Mouse (Mus musculus) bone marrow, adult 2 months (tissue): Measurements from ENCODE around the gene Lrrc1. TPM values are rescaled to one million over a fixed set of nuclear protein-coding genes. Genes with fewer than 3 reads are reported as not detected.

Source experiments
- H3K27ac ChIP-seq: fragments of 200-500 bp; 2 replicates; pipeline ENCODE4 v1.5.1; 2012; ENCODE audit warnings: low read depth, mild to moderate bottlenecking, control low read depth, inconsistent platforms, low read length; ENCODE audit not compliant: control insufficient read depth, poor library complexity, insufficient read depth
- H3K4me1 ChIP-seq: fragments of 200-500 bp; 2 replicates; pipeline ENCODE4 v1.6.1; 2011; ENCODE audit warnings: low read length; ENCODE audit not compliant: control insufficient read depth, insufficient read depth
- H3K4me3 ChIP-seq: fragments of 200-500 bp; replicated peaks from 2 replicates; pipeline ENCODE3; 2011; ENCODE audit warnings: mild to moderate bottlenecking, low read depth, low read length, control low read depth; ENCODE audit not compliant: control insufficient read depth
- CTCF ChIP-seq: fragments of 200-500 bp; IDR thresholded peaks from 2 replicates; pipeline ENCODE4 v1.5.1; 2011; ENCODE audit warnings: low read length, control low read depth; ENCODE audit not compliant: control insufficient read depth, insufficient read depth
- POLR2A ChIP-seq: fragments of 200-500 bp; IDR thresholded peaks from 2 replicates; pipeline ENCODE4 v1.6.1; 2011; ENCODE audit warnings: low read depth, mild to moderate bottlenecking, control low read depth, low read length, borderline replicate concordance; ENCODE audit not compliant: control insufficient read depth
- WGBS: fragments of 180-500 bp; shearing (Covaris S2); methylation state at CpG from one replicate; pipeline ENCODE4 v1.1.7; 2018; 5-methylcytosine and 5-hydroxymethylcytosine counted together
- polyA plus RNA-seq: library from polyadenylated mRNA; stranded (reverse); fragments of >200 nt; gene quantifications from 2 replicates; pipeline ENCODE4 v1.2.4, GENCODE M21; 2011; ENCODE audit warnings: low replicate concordance; ENCODE audit not compliant: missing spikeins, insufficient read depth, insufficient read length

Gene Lrrc1
- polyA plus RNA-seq, 1 experiment, result 5.7 TPM

- 75% methylated on average over 14 of the region's 14 CpGs for WGBS
- Histone ChIP-seq H3K4me1 (no peaks in the 10 kb centered on the region), H3K27ac (no peak overlapping the region), H3K4me3 (no peak overlapping the region)
- TF ChIP-seq POLR2A (no peak), CTCF (no peak)
Observed at GRCm38 (mm10) chr9:77502548-77503438, 41.9 kb downstream of the Lrrc1 start.

- 83% methylated on average over 6 of the region's 6 CpGs for WGBS
- Histone ChIP-seq H3K4me1 (no peaks in the 10 kb centered on the region), H3K4me3 (no peak overlapping the region), H3K27ac (no peak overlapping the region)
- no peak for TF ChIP-seq POLR2A
- no peak for TF ChIP-seq CTCF
Observed at GRCm38 (mm10) chr9:77502171-77502547, 42.5 kb downstream of the Lrrc1 start.

GRCm38 (mm10) chr9:77499084-77499483 is 45.6 kb downstream of the Lrrc1 start:
- 86% methylated on average over 6 of the region's 6 CpGs for WGBS

GRCm38 (mm10) chr9:77498406-77498805 is 46.3 kb downstream of the Lrrc1 start:
- no peak overlapping the region for H3K27ac ChIP-seq
- H3K4me1 ChIP-seq, result no peaks in the 10 kb centered on the region; the same call in 1 of the 2 replicates
- TF ChIP-seq POLR2A, result no peak
- TF ChIP-seq CTCF, result no peak
- WGBS, result 54% methylated on average over 3 of the region's 3 CpGs
- no peak overlapping the region for H3K4me3 ChIP-seq

More at GRCm38 (mm10) chr9:77499084-77499483, 45.6 kb downstream of the Lrrc1 start:
- Histone ChIP-seq H3K27ac (no peak overlapping the region), H3K4me1 (no peaks in the 10 kb centered on the region; the same call in 1 of the 2 replicates), H3K4me3 (no peak overlapping the region)
- TF ChIP-seq POLR2A (no peak), CTCF (no peak)

- Histone ChIP-seq H3K27ac (no peak overlapping the region), H3K4me1 (no peaks in the 10 kb centered on the region; the same call in 1 of the 2 replicates), H3K4me3 (no peak overlapping the region)
- no peak for TF ChIP-seq CTCF
- no peak for TF ChIP-seq POLR2A
- WGBS, result 28% methylated on average over 6 of the region's 6 CpGs
Observed at GRCm38 (mm10) chr9:77497173-77497572, 47.5 kb downstream of the Lrrc1 start.

GRCm38 (mm10) chr9:77496540-77497062 is 48.1 kb downstream of the Lrrc1 start:
- WGBS, result 14% methylated on average over 12 of the region's 12 CpGs
- H3K4me1 ChIP-seq, result no peaks in the 10 kb centered on the region; the same call in 1 of the 2 replicates
- no peak overlapping the region for H3K27ac ChIP-seq
- TF ChIP-seq CTCF (no peak), POLR2A (no peak)
- H3K4me3 ChIP-seq, result no peak overlapping the region

- 63% methylated on average over 7 of the region's 7 CpGs for WGBS
- TF ChIP-seq CTCF, result no peak
- TF ChIP-seq POLR2A, result no peak
- H3K4me1 ChIP-seq, result no peaks in the 10 kb centered on the region; the same call in 1 of the 2 replicates
- H3K27ac ChIP-seq, result no peak overlapping the region
- no peak overlapping the region for H3K4me3 ChIP-seq
Observed at GRCm38 (mm10) chr9:77494307-77494706, 50.4 kb downstream of the Lrrc1 start.

GRCm38 (mm10) chr9:77488611-77489010 is 56.1 kb downstream of the Lrrc1 start:
- 90% methylated on average over 11 of the region's 11 CpGs for WGBS
- no peaks in the 10 kb centered on the region for H3K4me1 ChIP-seq
- H3K27ac ChIP-seq, result no peak overlapping the region
- no peak overlapping the region for H3K4me3 ChIP-seq
- TF ChIP-seq CTCF, result no peak
- TF ChIP-seq POLR2A, result no peak
